Mouse (Mus musculus) neural tube, embryonic 11.5 days (tissue): ENCODE results near the gene Gas2. TPM values are rescaled to one million over a fixed set of nuclear protein-coding genes. Genes with fewer than 3 reads are reported as not detected.
A peak's percentile ranks its signal among the peaks of the same experiment; 100 is the strongest.

Experiments used
- ATAC-seq: fragments of 200-750 bp; cut with Nextera tagmentation; 2 replicates; pipeline ENCODE4 v1.8.0; 2017; ENCODE audit warnings: moderate number of reproducible peaks, mild to moderate bottlenecking, moderate TSS enrichment, moderate library complexity; ENCODE audit not compliant: insufficient read depth, low FRiP score, low TSS enrichment
- DNase-seq: peaks from one replicate; pipeline ENCODE4 v3.0.0-alpha.2; 2015; ENCODE audit warnings: low spot score
- H3K27ac ChIP-seq: fragments of 300-500 bp; sonication (generic); 2 replicates; pipeline ENCODE4 v1.5.1; 2014; ENCODE audit warnings: low read depth, mild to moderate bottlenecking, low read length
- H3K27me3 ChIP-seq: fragments of 300-500 bp; sonication (generic); 2 replicates; pipeline ENCODE4 v1.6.1; 2014; ENCODE audit warnings: mild to moderate bottlenecking, low read length, mixed read lengths; ENCODE audit not compliant: control insufficient read depth, insufficient read depth
- H3K36me3 ChIP-seq: fragments of 300-500 bp; sonication (generic); 2 replicates; pipeline ENCODE4 v1.6.1; 2014; ENCODE audit warnings: mild to moderate bottlenecking, low read length, moderate library complexity, mixed read lengths; ENCODE audit not compliant: control insufficient read depth, insufficient read depth
- H3K4me1 ChIP-seq: fragments of 300-500 bp; sonication (generic); 2 replicates; pipeline ENCODE4 v1.6.1; 2014; ENCODE audit warnings: low read length, mixed read lengths; ENCODE audit not compliant: control insufficient read depth, insufficient read depth
- H3K4me2 ChIP-seq: fragments of 300-500 bp; sonication (generic); 2 replicates; pipeline ENCODE4 v1.6.1; 2014; ENCODE audit warnings: low read depth, mild to moderate bottlenecking, moderate library complexity
- H3K4me3 ChIP-seq: fragments of 300-500 bp; sonication (generic); 2 replicates; pipeline ENCODE4 v1.5.1; 2014; ENCODE audit warnings: low read depth, low read length
- H3K9ac ChIP-seq: fragments of 300-500 bp; sonication (generic); 2 replicates; pipeline ENCODE4 v1.6.1; 2014; ENCODE audit warnings: mild to moderate bottlenecking, low read length
- H3K9me3 ChIP-seq: fragments of 300-500 bp; sonication (generic); 2 replicates; pipeline ENCODE4 v1.6.1; 2016; ENCODE audit warnings: low read length; ENCODE audit not compliant: control insufficient read depth
- WGBS: fragments of 180-500 bp; shearing (Covaris S2); extraction: QIAGEN DNeasy Blood & Tissue Kit; methylation state at CpG from one replicate; pipeline ENCODE4 v1.1.7; 2014; 5-methylcytosine and 5-hydroxymethylcytosine counted together
- polyA plus RNA-seq: library from polyadenylated mRNA; unstranded; fragments of >200 nt; fragmentation: Nextera tagmentation; extraction: Ambion mirVana; gene quantifications from 2 replicates; pipeline ENCODE4 v1.2.1, GENCODE M21; 2014

Gas2 gene
- polyA plus RNA-seq, 1 experiment from 2014 or later = 49.0 TPM

GRCm38 (mm10) chr7:51991020-51991419 lies 129.2 kb downstream of the Gas2 start:
- no peaks in the 10 kb centered on the region for H3K4me1 ChIP-seq
- no peak overlapping the region for H3K4me2 ChIP-seq
- no peak overlapping the region for H3K9ac ChIP-seq
- no peaks in the 10 kb centered on the region for H3K9me3 ChIP-seq
- ATAC-seq (no peak), DNase-seq (no peak)
- no peak overlapping the region for H3K4me3 ChIP-seq
- no peak overlapping the region for H3K27ac ChIP-seq
- WGBS = 87% methylated on average over 3 of the region's 3 CpGs
- H3K36me3 ChIP-seq = no peaks in the 10 kb centered on the region
- no peaks in the 10 kb centered on the region for H3K27me3 ChIP-seq

- Histone ChIP-seq H3K4me1 (no peaks in the 10 kb centered on the region), H3K27ac (peak within 1 kb of the TSS; percentile 60; the same call in 1 of the 2 replicates), H3K9ac (peak within 1 kb of the TSS; percentile 60), H3K9me3 (no peaks in the 10 kb centered on the region), H3K4me3 (peak within 1 kb of the TSS; percentile 61), H3K27me3 (no peaks in the 10 kb centered on the region), H3K4me2 (peak within 1 kb of the TSS; percentile 69), H3K36me3 (no peaks in the 10 kb centered on the region)
- WGBS = under 1% methylated on average over 36 of the region's 47 CpGs
- DNase-seq (peak; percentile 92), ATAC-seq (peak; percentile 95)
These were observed 143.9 kb downstream of the Gas2 start, which contains the start of gene Svip for GRCm38 (mm10) chr7:52005511-52006295. Gene Svip (minus strand): TSS chr7:52006018.

- Histone ChIP-seq H3K27ac (no peak overlapping the region), H3K9ac (no peak overlapping the region), H3K36me3 (no peaks in the 10 kb centered on the region), H3K4me2 (peak overlapping the region; percentile 69), H3K27me3 (no peaks in the 10 kb centered on the region), H3K4me1 (no peaks in the 10 kb centered on the region), H3K9me3 (no peaks in the 10 kb centered on the region), H3K4me3 (peak overlapping the region; percentile 61)
- no peak for DNase-seq
- 3% methylated on average over 9 of the region's 9 CpGs for WGBS
- no peak; the same call in 1 of the 2 replicates for ATAC-seq
These were observed 144.4 kb downstream of the Gas2 start for GRCm38 (mm10) chr7:52006296-52006630.

DNA sequence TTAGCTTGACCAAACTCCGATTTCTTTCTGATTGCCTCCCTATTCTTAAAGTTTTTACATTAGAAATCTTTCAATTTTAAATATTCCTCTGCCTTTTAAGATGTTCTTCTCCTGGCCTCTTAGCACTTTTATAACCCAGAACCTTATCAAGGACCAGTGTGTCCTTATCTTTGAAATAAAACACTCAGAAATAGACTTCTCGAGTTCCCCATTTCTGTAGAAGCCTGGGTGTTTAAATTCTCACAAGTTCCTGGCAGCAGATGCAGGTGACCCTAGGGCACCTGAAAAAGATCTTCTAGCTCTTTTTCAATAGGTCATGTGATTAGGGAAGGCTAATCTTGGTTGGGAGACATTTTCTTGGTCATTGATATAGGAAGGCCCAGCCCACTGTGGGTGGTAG lies 145.3 kb downstream of the Gas2 start:
- DNase-seq = no peak
- H3K4me2 ChIP-seq = no peak overlapping the region
- no peaks in the 10 kb centered on the region for H3K9me3 ChIP-seq
- H3K36me3 ChIP-seq = no peaks in the 10 kb centered on the region
- H3K4me3 ChIP-seq = no peak overlapping the region
- WGBS = 86% methylated on average over 2 of the region's 2 CpGs
- H3K9ac ChIP-seq = no peak overlapping the region
- no peaks in the 10 kb centered on the region for H3K27me3 ChIP-seq
- H3K4me1 ChIP-seq = no peaks in the 10 kb centered on the region
- no peak for ATAC-seq
- no peak overlapping the region for H3K27ac ChIP-seq

GRCm38 (mm10) chr7:52013457-52013856 lies 151.6 kb downstream of the Gas2 start:
- H3K4me2 ChIP-seq = no peak overlapping the region
- WGBS = 83% methylated on average over 7 of the region's 7 CpGs
- no peak for DNase-seq
- no peak overlapping the region for H3K4me3 ChIP-seq
- no peak overlapping the region for H3K27ac ChIP-seq
- no peak overlapping the region for H3K9ac ChIP-seq
- no peaks in the 10 kb centered on the region for H3K4me1 ChIP-seq
- no peaks in the 10 kb centered on the region for H3K27me3 ChIP-seq
- H3K9me3 ChIP-seq = no peaks in the 10 kb centered on the region
- ATAC-seq = no peak
- no peaks in the 10 kb centered on the region for H3K36me3 ChIP-seq

- Histone ChIP-seq H3K9me3 (no peaks in the 10 kb centered on the region), H3K27ac (no peak overlapping the region), H3K27me3 (no peaks in the 10 kb centered on the region), H3K4me1 (no peaks in the 10 kb centered on the region), H3K9ac (no peak overlapping the region), H3K4me2 (no peak overlapping the region), H3K4me3 (no peak overlapping the region), H3K36me3 (no peaks in the 10 kb centered on the region)
- DNase-seq (no peak), ATAC-seq (no peak)
- WGBS = 78% methylated on average over 1 of the region's 1 CpGs
These were observed 153.4 kb downstream of the Gas2 start for GRCm38 (mm10) chr7:52015180-52015579.

DNA sequence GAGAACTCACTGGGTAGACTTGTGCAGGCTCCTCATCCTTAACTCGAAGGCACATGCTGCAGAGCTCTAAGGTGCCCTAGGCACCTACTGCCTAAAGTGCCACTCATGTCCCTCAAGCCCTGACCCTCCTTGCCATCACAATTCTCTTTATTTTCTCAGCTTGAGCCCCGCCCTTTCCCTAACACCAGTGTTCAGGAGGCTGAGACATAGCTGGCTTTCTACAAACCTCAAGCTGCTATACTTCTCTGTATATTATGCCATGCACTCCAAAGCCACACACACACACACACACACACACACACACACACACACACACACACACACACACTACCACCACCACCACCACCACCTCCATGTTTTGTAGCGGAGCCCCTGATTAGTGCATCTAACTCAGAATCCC lies 153.8 kb downstream of the Gas2 start, which contains the start of gene 1700015G11Rik:
Gene 1700015G11Rik, minus strand, starts transcription at position 101 of the 400 bp plus-strand sequence.
- no peaks in the 10 kb centered on the region for H3K27me3 ChIP-seq
- H3K4me1 ChIP-seq = no peaks in the 10 kb centered on the region
- no peak within 1 kb of the TSS for H3K4me2 ChIP-seq
- H3K36me3 ChIP-seq = no peaks in the 10 kb centered on the region
- no peaks in the 10 kb centered on the region for H3K9me3 ChIP-seq
- DNase-seq (no peak), ATAC-seq (no peak)
- no peak within 1 kb of the TSS for H3K4me3 ChIP-seq
- 82% methylated on average over 3 of the region's 3 CpGs for WGBS
- H3K9ac ChIP-seq = no peak within 1 kb of the TSS
- no peak within 1 kb of the TSS for H3K27ac ChIP-seq

DNA sequence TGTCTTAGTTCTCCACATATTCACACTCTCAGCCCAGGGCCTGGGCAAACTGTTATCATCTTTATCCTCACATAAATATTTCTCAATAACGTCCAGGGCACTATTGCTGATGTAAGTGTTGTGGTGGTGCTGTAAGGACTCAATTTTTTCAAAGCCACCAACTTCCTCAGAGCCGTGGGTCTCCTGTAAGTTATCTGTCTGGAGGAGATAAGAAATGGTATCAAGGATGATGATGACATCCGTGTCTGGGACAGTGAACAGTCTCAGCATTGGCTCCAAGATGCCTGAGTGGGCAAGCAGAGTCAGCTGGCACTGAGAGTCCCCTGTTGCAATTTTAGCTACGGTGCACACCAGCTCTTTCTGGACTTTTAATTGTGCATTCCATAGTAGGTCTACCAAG lies 160.2 kb downstream of the Gas2 start:
- Histone ChIP-seq H3K4me1 (no peaks in the 10 kb centered on the region), H3K27ac (no peak overlapping the region), H3K27me3 (no peaks in the 10 kb centered on the region), H3K4me3 (no peak overlapping the region), H3K9ac (no peak overlapping the region), H3K4me2 (no peak overlapping the region), H3K36me3 (no peaks in the 10 kb centered on the region), H3K9me3 (no peaks in the 10 kb centered on the region)
- WGBS = 87% methylated on average over 4 of the region's 4 CpGs
- no peak for ATAC-seq
- DNase-seq = no peak

GRCm38 (mm10) chr7:52024050-52024626 lies 162.3 kb downstream of the Gas2 start:
- no peak overlapping the region for H3K4me2 ChIP-seq
- no peaks in the 10 kb centered on the region for H3K9me3 ChIP-seq
- 93% methylated on average over 5 of the region's 5 CpGs for WGBS
- H3K9ac ChIP-seq = no peak overlapping the region
- H3K27me3 ChIP-seq = no peaks in the 10 kb centered on the region
- no peaks in the 10 kb centered on the region for H3K36me3 ChIP-seq
- H3K27ac ChIP-seq = no peak overlapping the region
- H3K4me1 ChIP-seq = no peaks in the 10 kb centered on the region
- DNase-seq (no peak), ATAC-seq (no peak)
- H3K4me3 ChIP-seq = no peak overlapping the region
